Mouse (Mus musculus) cortical plate, adult 2 months (tissue): ENCODE results near the gene Dohh.

Experiments
- CTCF ChIP-seq: fragments of 200-500 bp; IDR thresholded peaks from 2 replicates; pipeline ENCODE4 v1.5.1; 2011; ENCODE audit warnings: mild to moderate bottlenecking, control low read depth, low read length; ENCODE audit not compliant: insufficient read depth; ENCODE audit errors: extremely low read depth
- POLR2A ChIP-seq: fragments of 200-500 bp; IDR thresholded peaks from 2 replicates; pipeline ENCODE4 v1.6.1; 2011; ENCODE audit warnings: mild to moderate bottlenecking, low read length, control low read depth; ENCODE audit not compliant: insufficient read depth; ENCODE audit errors: extremely low read depth

GRCm38 (mm10) chr10:81432169-81432867 is 48.1 kb downstream of the Dohh start:
- no peak for TF ChIP-seq CTCF
- no peak for TF ChIP-seq POLR2A
